Mouse (Mus musculus): ENCODE measurements around the gene Fgf2.

DNA sequence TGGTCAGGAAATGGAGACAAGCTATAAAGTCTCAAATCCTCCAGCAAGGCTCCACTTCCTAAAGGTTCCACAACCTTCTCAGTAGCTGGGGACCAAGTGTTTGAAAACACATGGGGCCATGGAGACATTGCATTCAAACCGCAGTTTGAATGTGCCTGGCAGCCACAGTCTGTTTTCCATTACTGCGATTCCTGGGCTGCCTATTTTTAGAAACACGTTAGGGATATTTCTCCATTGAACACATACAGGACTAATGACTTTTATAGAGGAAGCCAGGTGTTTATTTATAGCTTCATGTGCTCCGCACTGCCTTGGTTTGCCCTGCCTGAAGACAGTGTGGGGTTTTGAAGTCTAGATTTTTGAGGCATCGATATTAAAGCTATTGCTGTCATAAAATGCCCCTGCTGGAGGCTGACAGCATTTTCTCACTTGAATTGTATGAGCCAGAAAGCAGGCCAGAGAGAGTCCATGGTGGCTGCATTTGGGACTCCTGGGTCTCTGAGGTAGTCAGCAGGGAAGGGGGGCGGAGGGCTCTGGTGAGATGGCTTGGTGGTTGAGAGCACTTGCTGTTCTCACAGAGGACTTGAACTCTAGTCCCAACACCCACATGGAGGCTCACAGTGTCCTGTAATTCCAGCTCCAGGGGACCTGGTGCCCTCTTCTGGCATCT, 35.1 kb downstream of the Fgf2 start:
- TF ChIP-seq CEBPB (IDR thresholded peaks at IDR 0.05; ENCODE audit: low read depth) (no peak), CTCF (IDR thresholded peaks at IDR 0.05; ENCODE audit: control insufficient read depth, insufficient read depth, insufficient read length) (no peak), USF1 (IDR thresholded peaks at IDR 0.05; ENCODE audit: low read depth) (no peak), MAX (IDR thresholded peaks at IDR 0.05) (no peak), FOSL1 (IDR thresholded peaks at IDR 0.05; ENCODE audit: insufficient read depth, low read length, poor library complexity, severe bottlenecking) (no peak), MYOD1 (IDR thresholded peaks at IDR 0.05; ENCODE audit: control insufficient read depth, insufficient read length, low read depth) (no peak), MYOG (IDR thresholded peaks at IDR 0.05; ENCODE audit: control insufficient read depth, extremely low read depth, insufficient read length) (no peak)
